Mouse (Mus musculus): ENCODE data around the gene Hba-a1. TPM values are rescaled to one million over a fixed set of nuclear protein-coding genes. Genes with fewer than 3 reads are reported as not detected.

Hba-a1 gene
- polyA plus RNA-seq, 1 experiment from 2014 or later, result 2,947 TPM

DNA sequence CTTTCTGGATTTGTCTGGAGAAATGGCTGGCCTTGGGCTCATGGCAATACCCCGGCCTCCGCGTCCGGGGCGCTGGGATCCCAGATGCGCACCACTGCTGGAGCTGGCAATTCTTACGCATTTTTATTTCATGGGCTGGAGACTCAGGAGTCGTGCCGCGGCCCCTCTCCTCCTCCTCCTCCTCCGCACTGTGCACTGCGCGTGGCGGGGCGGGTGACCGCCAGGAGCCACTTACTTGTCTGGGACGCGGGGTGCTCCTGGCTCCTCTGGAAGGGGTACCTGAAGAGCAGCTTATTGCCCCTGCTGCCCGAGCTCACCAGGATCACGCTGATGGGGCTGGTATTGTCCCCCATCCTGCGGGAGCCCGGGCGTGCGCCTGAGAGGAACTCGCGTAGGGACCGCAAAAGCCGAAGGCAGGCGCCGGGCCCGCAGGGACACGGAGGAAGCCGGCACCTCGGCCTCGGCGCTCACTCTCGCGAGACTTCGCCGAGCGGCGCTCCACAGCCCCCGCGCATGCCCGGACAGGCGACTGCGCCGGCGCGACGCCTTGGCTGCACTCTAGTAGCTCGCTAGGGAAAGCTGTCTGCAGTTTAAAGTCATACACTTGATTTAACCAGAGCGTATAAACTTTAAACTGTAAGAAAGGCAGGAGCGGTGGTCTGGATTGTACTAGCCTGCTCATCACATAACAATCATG is 16.0 kb upstream of the Hba-a1 start, which contains the start of gene Nprl3:
TSS of gene Nprl3 (minus strand) at position 520 of the 697 bp plus-strand sequence.
- peak; percentile 94 for DNase-seq (ENCODE audit: low spot score)
- peak; percentile 99 for ATAC-seq (replicated peaks; ENCODE audit: low FRiP score, low TSS enrichment, low read depth)

DNA sequence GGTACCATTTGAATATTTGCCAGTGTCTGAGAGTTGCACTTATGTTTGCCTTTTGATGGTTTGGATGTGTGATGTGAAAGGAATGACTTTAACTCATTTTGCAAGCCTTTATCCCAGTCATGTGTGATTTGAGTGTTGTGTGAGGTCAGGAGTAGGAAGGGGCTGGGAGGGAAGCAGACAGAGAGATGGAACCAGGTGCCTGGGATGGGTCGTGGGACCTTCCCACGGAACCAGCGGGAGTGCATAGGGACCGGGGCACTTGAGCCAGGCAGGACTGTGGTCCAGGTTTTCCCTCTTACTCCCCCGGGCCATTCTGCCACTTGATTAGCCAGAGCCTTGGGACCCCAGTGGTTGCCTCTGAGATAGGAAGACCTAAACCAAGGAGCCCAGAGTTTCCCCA is 15.3 kb upstream of the Hba-a1 start:
- peak; percentile 54 for DNase-seq (ENCODE audit: low spot score)

More for the DNA sequence above, 16.0 kb upstream of the Hba-a1 start, which contains the start of gene Nprl3:
- Histone ChIP-seq H3K4me3 (ENCODE audit: low read depth, low read length) (peak within 1 kb of the TSS; percentile 89), H3K36me3 (ENCODE audit: control insufficient read depth, insufficient read depth, low read length) (no peaks in the 10 kb centered on the region), H3K9me3 (ENCODE audit: control insufficient read depth, low read length) (no peaks in the 10 kb centered on the region), H3K4me2 (ENCODE audit: low read length) (peak within 1 kb of the TSS; percentile 80), H3K9ac (ENCODE audit: low read length) (peak within 1 kb of the TSS; percentile 95), H3K27me3 (replicated peaks; ENCODE audit: control insufficient read depth, insufficient read depth, low read length) (peaks cover 5% of the 10 kb centered on the region; the same call in 1 of the 2 replicates), H3K4me1 (replicated peaks; ENCODE audit: control insufficient read depth, insufficient read depth, low read length) (0 out of 2 replicates have a peak, but pooled peaks cover 11% of the 10 kb centered on the region), H3K27ac (ENCODE audit: low read depth) (peak within 1 kb of the TSS; percentile 92)
- WGBS, result under 1% methylated on average over 54 of the region's 54 CpGs

GRCm38 (mm10) chr11:32268952-32269351 is 14.4 kb upstream of the Hba-a1 start:
- no peaks in the 10 kb centered on the region for H3K36me3 ChIP-seq (ENCODE audit: control insufficient read depth, insufficient read depth, low read length)
- H3K27ac ChIP-seq (ENCODE audit: low read depth), result no peak overlapping the region
- no peak overlapping the region for H3K9ac ChIP-seq (ENCODE audit: low read length)
- no peaks in the 10 kb centered on the region for H3K9me3 ChIP-seq (ENCODE audit: control insufficient read depth, low read length)
- no peak for ATAC-seq (replicated peaks; ENCODE audit: low FRiP score, low TSS enrichment, low read depth)
- WGBS, result 85% methylated on average over 5 of the region's 5 CpGs
- H3K4me3 ChIP-seq (ENCODE audit: low read depth, low read length), result no peak overlapping the region
- no peak for DNase-seq (ENCODE audit: low spot score)
- peaks cover 5% of the 10 kb centered on the region; the same call in 1 of the 2 replicates for H3K27me3 ChIP-seq (replicated peaks; ENCODE audit: control insufficient read depth, insufficient read depth, low read length)
- H3K4me2 ChIP-seq (ENCODE audit: low read length), result no peak overlapping the region
- H3K4me1 ChIP-seq (replicated peaks; ENCODE audit: control insufficient read depth, insufficient read depth, low read length), result 0 out of 2 replicates have a peak, but pooled peaks cover 8% of the 10 kb centered on the region

More for the DNA sequence above, 15.3 kb upstream of the Hba-a1 start:
- H3K9me3 ChIP-seq (ENCODE audit: control insufficient read depth, low read length), result no peaks in the 10 kb centered on the region
- H3K4me1 ChIP-seq (replicated peaks; ENCODE audit: control insufficient read depth, insufficient read depth, low read length), result 0 out of 2 replicates have a peak, but pooled peaks cover 9% of the 10 kb centered on the region
- peak overlapping the region; percentile 80 for H3K4me2 ChIP-seq (ENCODE audit: low read length)
- no peaks in the 10 kb centered on the region for H3K36me3 ChIP-seq (ENCODE audit: control insufficient read depth, insufficient read depth, low read length)
- ATAC-seq (replicated peaks; ENCODE audit: low FRiP score, low TSS enrichment, low read depth), result 0 out of 2 replicates have a peak, but pooled peaks have one; percentile 6
- peak overlapping the region; percentile 92 for H3K27ac ChIP-seq (ENCODE audit: low read depth)
- peak overlapping the region; percentile 95 for H3K9ac ChIP-seq (ENCODE audit: low read length)
- peaks cover 5% of the 10 kb centered on the region; the same call in 1 of the 2 replicates for H3K27me3 ChIP-seq (replicated peaks; ENCODE audit: control insufficient read depth, insufficient read depth, low read length)
- H3K4me3 ChIP-seq (ENCODE audit: low read depth, low read length), result peak overlapping the region; percentile 89
- 21% methylated on average over 5 of the region's 5 CpGs for whole genome bisulfite sequencing

- ATAC-seq (replicated peaks; ENCODE audit: low FRiP score, low TSS enrichment, low read depth), result no peak
- H3K4me1 ChIP-seq (replicated peaks; ENCODE audit: control insufficient read depth, insufficient read depth, low read length), result 0 out of 2 replicates have a peak, but pooled peaks cover 8% of the 10 kb centered on the region
- 53% methylated on average over 4 of the region's 4 CpGs for WGBS
- H3K27me3 ChIP-seq (replicated peaks; ENCODE audit: control insufficient read depth, insufficient read depth, low read length), result peaks cover 5% of the 10 kb centered on the region; the same call in 1 of the 2 replicates
- no peak for DNase-seq (ENCODE audit: low spot score)
- H3K27ac ChIP-seq (ENCODE audit: low read depth), result no peak overlapping the region
- no peak overlapping the region for H3K4me3 ChIP-seq (ENCODE audit: low read depth, low read length)
- no peak overlapping the region for H3K4me2 ChIP-seq (ENCODE audit: low read length)
- H3K36me3 ChIP-seq (ENCODE audit: control insufficient read depth, insufficient read depth, low read length), result no peaks in the 10 kb centered on the region
- no peak overlapping the region for H3K9ac ChIP-seq (ENCODE audit: low read length)
- no peaks in the 10 kb centered on the region for H3K9me3 ChIP-seq (ENCODE audit: control insufficient read depth, low read length)
Observed at GRCm38 (mm10) chr11:32271178-32271577, 12.1 kb upstream of the Hba-a1 start.

DNA sequence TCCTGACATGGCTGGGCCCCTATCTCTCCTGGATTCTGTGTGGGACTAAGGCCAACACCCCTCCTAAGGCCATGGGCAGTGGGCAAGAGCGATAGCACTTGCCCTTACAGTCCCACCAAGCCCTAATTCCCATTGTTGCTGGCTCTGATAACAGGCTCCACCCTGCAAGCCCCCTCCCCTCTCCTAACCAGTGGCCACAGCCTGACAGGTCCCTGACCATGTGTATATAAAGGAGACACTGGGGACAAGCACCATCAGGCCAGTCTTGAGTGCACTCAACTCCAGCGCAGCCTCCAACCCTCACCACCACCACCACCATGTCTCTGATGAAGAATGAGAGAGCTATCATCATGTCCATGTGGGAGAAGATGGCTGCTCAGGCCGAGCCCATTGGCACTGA is 7.0 kb upstream of the Hba-a1 start, which contains the start of gene Hba-x:
TSS of gene Hba-x (plus strand) at position 54 of the 400 bp plus-strand sequence.
- Histone ChIP-seq H3K9ac (ENCODE audit: low read length) (no peak within 1 kb of the TSS), H3K4me2 (ENCODE audit: low read length) (no peak within 1 kb of the TSS), H3K9me3 (ENCODE audit: control insufficient read depth, low read length) (no peaks in the 10 kb centered on the region), H3K36me3 (ENCODE audit: control insufficient read depth, insufficient read depth, low read length) (no peaks in the 10 kb centered on the region), H3K4me1 (replicated peaks; ENCODE audit: control insufficient read depth, insufficient read depth, low read length) (no peaks in the 10 kb centered on the region), H3K27me3 (replicated peaks; ENCODE audit: control insufficient read depth, insufficient read depth, low read length) (peaks cover 23% of the 10 kb centered on the region; the same call in 1 of the 2 replicates), H3K27ac (ENCODE audit: low read depth) (no peak within 1 kb of the TSS), H3K4me3 (ENCODE audit: low read depth, low read length) (no peak within 1 kb of the TSS)
- WGBS, result 65% methylated on average over 3 of the region's 3 CpGs
- no peak for DNase-seq (ENCODE audit: low spot score)
- ATAC-seq (replicated peaks; ENCODE audit: low FRiP score, low TSS enrichment, low read depth), result no peak

- 66% methylated on average over 21 of the region's 21 CpGs for WGBS
- peaks cover 18% of the 10 kb centered on the region; the same call in 1 of the 2 replicates for H3K27me3 ChIP-seq (replicated peaks; ENCODE audit: control insufficient read depth, insufficient read depth, low read length)
- ATAC-seq (replicated peaks; ENCODE audit: low FRiP score, low TSS enrichment, low read depth), result no peak
- no peak overlapping the region for H3K27ac ChIP-seq (ENCODE audit: low read depth)
- no peak overlapping the region for H3K4me2 ChIP-seq (ENCODE audit: low read length)
- H3K36me3 ChIP-seq (ENCODE audit: control insufficient read depth, insufficient read depth, low read length), result no peaks in the 10 kb centered on the region
- no peaks in the 10 kb centered on the region for H3K9me3 ChIP-seq (ENCODE audit: control insufficient read depth, low read length)
- no peak overlapping the region for H3K9ac ChIP-seq (ENCODE audit: low read length)
- no peak overlapping the region for H3K4me3 ChIP-seq (ENCODE audit: low read depth, low read length)
- no peak for DNase-seq (ENCODE audit: low spot score)
- no peaks in the 10 kb centered on the region for H3K4me1 ChIP-seq (replicated peaks; ENCODE audit: control insufficient read depth, insufficient read depth, low read length)
Observed at GRCm38 (mm10) chr11:32277736-32278457, 5.4 kb upstream of the Hba-a1 start.

DNA sequence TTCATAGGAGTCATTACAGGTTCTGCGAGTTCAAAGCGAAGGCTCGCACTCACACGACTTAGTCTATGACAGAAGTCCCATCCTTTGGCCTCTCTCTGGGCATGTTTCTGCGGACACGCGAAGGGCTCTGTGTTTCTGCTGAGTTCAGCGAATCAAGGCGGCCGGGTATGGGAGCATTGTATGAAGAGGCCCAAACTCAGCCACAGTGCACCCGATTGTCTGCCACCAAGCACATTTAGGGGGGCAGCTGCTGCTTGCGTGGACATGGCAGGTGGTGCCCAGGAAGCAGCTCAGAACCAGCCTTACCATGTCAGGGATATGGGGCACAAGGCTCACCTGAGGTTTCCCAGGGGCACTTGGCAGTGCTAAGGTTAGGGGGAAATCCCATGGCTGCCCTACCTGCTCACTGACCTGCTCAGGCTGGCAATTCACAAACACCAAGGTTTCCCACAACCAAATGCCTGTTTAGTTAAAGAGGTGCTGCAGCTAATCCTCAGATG is 4.8 kb upstream of the Hba-a1 start:
- ATAC-seq (replicated peaks; ENCODE audit: low FRiP score, low TSS enrichment, low read depth) (no peak), DNase-seq (ENCODE audit: low spot score) (no peak)
- Histone ChIP-seq H3K4me2 (ENCODE audit: low read length) (no peak overlapping the region), H3K4me3 (ENCODE audit: low read depth, low read length) (no peak overlapping the region), H3K9ac (ENCODE audit: low read length) (no peak overlapping the region), H3K27me3 (replicated peaks; ENCODE audit: control insufficient read depth, insufficient read depth, low read length) (peaks cover 18% of the 10 kb centered on the region; the same call in 1 of the 2 replicates), H3K27ac (ENCODE audit: low read depth) (no peak overlapping the region), H3K9me3 (ENCODE audit: control insufficient read depth, low read length) (no peaks in the 10 kb centered on the region), H3K36me3 (ENCODE audit: control insufficient read depth, insufficient read depth, low read length) (no peaks in the 10 kb centered on the region), H3K4me1 (replicated peaks; ENCODE audit: control insufficient read depth, insufficient read depth, low read length) (no peaks in the 10 kb centered on the region)
- 77% methylated on average over 12 of the region's 12 CpGs for WGBS

GRCm38 (mm10) chr11:32280646-32281045 is 2.7 kb upstream of the Hba-a1 start:
- DNase-seq (ENCODE audit: low spot score) (no peak), ATAC-seq (replicated peaks; ENCODE audit: low FRiP score, low TSS enrichment, low read depth) (no peak)
- Histone ChIP-seq H3K4me2 (ENCODE audit: low read length) (no peak overlapping the region), H3K27me3 (replicated peaks; ENCODE audit: control insufficient read depth, insufficient read depth, low read length) (peaks cover 18% of the 10 kb centered on the region; the same call in 1 of the 2 replicates), H3K36me3 (ENCODE audit: control insufficient read depth, insufficient read depth, low read length) (no peaks in the 10 kb centered on the region), H3K9ac (ENCODE audit: low read length) (no peak overlapping the region), H3K27ac (ENCODE audit: low read depth) (no peak overlapping the region), H3K4me1 (replicated peaks; ENCODE audit: control insufficient read depth, insufficient read depth, low read length) (no peaks in the 10 kb centered on the region), H3K9me3 (ENCODE audit: control insufficient read depth, low read length) (no peaks in the 10 kb centered on the region), H3K4me3 (ENCODE audit: low read depth, low read length) (no peak overlapping the region)
- WGBS, result 71% methylated on average over 2 of the region's 2 CpGs

All from intestine, embryonic 14.5 days (tissue).